Mouse (Mus musculus) forebrain, embryonic 15.5 days (tissue): ENCODE measurements around the gene Crhr1. TPM values are rescaled to one million over a fixed set of nuclear protein-coding genes. Genes with fewer than 3 reads are reported as not detected.
A peak's percentile ranks its signal among the peaks of the same experiment; 100 is the strongest.

Source experiments
- ATAC-seq: fragments of 200-750 bp; cut with Nextera tagmentation; replicated peaks from 2 replicates; pipeline ENCODE4 v1.8.0; 2017; ENCODE audit warnings: mild to moderate bottlenecking, moderate TSS enrichment, moderate library complexity
- H3K27ac ChIP-seq: fragments of 300-500 bp; sonication (generic); replicated peaks from 2 replicates; pipeline ENCODE4 v1.5.1; 2015; ENCODE audit warnings: mild to moderate bottlenecking, inconsistent platforms
- H3K27me3 ChIP-seq: fragments of 300-500 bp; sonication (generic); 2 replicates; pipeline ENCODE4 v1.6.1; 2015; ENCODE audit warnings: inconsistent platforms
- H3K36me3 ChIP-seq: fragments of 300-500 bp; sonication (generic); 2 replicates; pipeline ENCODE4 v1.6.1; 2015; ENCODE audit warnings: mild to moderate bottlenecking, inconsistent platforms
- H3K4me1 ChIP-seq: fragments of 300-500 bp; sonication (generic); 2 replicates; pipeline ENCODE4 v1.6.1; 2015; ENCODE audit warnings: inconsistent platforms
- H3K4me2 ChIP-seq: fragments of 300-500 bp; sonication (generic); replicated peaks from 2 replicates; pipeline ENCODE4 v1.6.1; 2015; ENCODE audit warnings: mild to moderate bottlenecking, inconsistent platforms
- H3K4me3 ChIP-seq: fragments of 300-500 bp; sonication (generic); 2 replicates; pipeline ENCODE4 v1.5.1; 2015; ENCODE audit warnings: mild to moderate bottlenecking, inconsistent platforms
- H3K9ac ChIP-seq: fragments of 300-500 bp; sonication (generic); replicated peaks from 2 replicates; pipeline ENCODE4 v1.6.1; 2015; ENCODE audit warnings: mild to moderate bottlenecking, inconsistent platforms
- H3K9me3 ChIP-seq: fragments of 300-500 bp; sonication (generic); 2 replicates; pipeline ENCODE4 v1.6.1; 2016; ENCODE audit warnings: inconsistent platforms
- WGBS: fragments of 180-500 bp; shearing (Covaris S2); methylation state at CpG from one replicate; pipeline ENCODE4 v1.1.7; 2015; ENCODE audit warnings: mixed read lengths; 5-methylcytosine and 5-hydroxymethylcytosine counted together
- polyA plus RNA-seq: library from polyadenylated mRNA; unstranded; fragments of >200 nt; fragmentation: Nextera tagmentation; extraction: Ambion mirVana; gene quantifications from 2 replicates; pipeline ENCODE4 v1.2.1, GENCODE M21; 2015

Crhr1 gene
- polyA plus RNA-seq, 1 experiment from 2014 or later, result 4.2 TPM

DNA sequence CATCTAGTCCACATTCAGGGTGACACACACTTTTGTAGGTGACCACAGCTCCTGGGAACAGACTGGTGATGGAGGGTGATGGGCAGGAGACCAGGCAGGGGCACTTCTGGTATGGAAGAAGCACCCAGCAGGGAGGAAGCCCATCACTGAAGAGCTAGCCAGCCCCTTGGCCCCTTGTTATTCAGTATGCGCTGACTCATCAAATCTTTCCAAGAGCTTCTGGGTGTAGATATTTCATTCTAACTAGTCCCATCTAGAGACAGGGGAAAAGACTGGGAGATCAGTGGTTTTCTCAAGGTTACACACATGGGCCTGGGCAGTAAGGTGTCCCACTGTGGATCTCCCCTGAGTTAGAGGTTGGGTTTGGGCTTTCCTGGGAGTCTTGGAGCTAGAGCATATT lies 12.3 kb downstream of the Crhr1 start:
- Histone ChIP-seq H3K9me3 (no peaks in the 10 kb centered on the region), H3K27me3 (no peaks in the 10 kb centered on the region), H3K4me1 (no peaks in the 10 kb centered on the region), H3K4me3 (no peak overlapping the region), H3K4me2 (no peak overlapping the region), H3K9ac (no peak overlapping the region), H3K36me3 (no peaks in the 10 kb centered on the region), H3K27ac (no peak overlapping the region)
- 88% methylated on average over 1 of the region's 1 CpGs for WGBS
- ATAC-seq, result no peak

DNA sequence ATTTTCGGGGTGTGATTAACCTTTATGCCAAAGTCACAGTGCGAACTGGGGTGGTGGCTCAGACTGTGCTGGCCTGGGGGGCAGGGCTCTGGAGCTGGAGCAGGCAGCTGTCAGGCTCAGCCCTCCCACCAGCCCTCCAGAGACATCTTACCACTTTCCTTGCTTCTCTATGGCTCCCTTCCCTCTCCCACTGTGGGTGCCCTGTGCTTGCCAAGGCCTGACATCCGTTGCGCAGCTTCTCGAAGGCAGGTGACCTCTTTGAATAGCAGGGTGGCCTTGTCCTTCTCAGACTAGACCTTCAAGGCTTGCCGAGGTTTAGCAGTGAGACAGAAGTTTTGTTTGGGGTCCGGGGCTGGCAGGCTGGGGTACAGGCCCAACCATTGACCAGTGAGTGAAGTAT lies 16.1 kb downstream of the Crhr1 start:
- Histone ChIP-seq H3K4me3 (no peak overlapping the region), H3K27ac (no peak overlapping the region), H3K9ac (no peak overlapping the region), H3K4me2 (no peak overlapping the region), H3K4me1 (no peaks in the 10 kb centered on the region), H3K36me3 (no peaks in the 10 kb centered on the region), H3K9me3 (no peaks in the 10 kb centered on the region), H3K27me3 (no peaks in the 10 kb centered on the region)
- WGBS, result 78% methylated on average over 7 of the region's 7 CpGs
- no peak for ATAC-seq

DNA sequence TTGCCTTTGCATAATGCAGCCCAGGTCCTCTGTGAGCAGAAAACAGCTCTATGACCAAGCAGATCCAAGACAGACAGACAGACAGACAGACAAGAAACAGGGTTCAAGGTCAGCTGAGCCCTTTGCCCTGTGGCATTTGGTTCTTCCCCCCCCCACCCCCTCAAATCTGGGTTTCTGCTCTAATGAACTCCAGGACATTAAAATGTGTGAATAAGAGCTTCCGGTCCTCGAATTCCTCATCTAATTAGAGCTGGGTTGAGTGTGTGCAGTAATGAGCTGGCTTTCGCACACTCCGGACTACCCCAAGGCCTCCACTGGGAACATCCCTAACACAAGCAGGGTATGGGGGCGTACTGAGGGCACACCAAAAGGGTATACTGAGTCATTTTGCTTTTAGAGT lies 18.3 kb downstream of the Crhr1 start:
- H3K27me3 ChIP-seq, result no peaks in the 10 kb centered on the region
- ATAC-seq, result no peak
- H3K27ac ChIP-seq, result no peak overlapping the region
- no peak overlapping the region for H3K4me2 ChIP-seq
- H3K9ac ChIP-seq, result no peak overlapping the region
- no peaks in the 10 kb centered on the region for H3K9me3 ChIP-seq
- H3K4me3 ChIP-seq, result no peak overlapping the region
- 10% methylated on average over 5 of the region's 5 CpGs for WGBS
- H3K36me3 ChIP-seq, result no peaks in the 10 kb centered on the region
- 0 out of 2 replicates have a peak, but pooled peaks cover 5% of the 10 kb centered on the region for H3K4me1 ChIP-seq

DNA sequence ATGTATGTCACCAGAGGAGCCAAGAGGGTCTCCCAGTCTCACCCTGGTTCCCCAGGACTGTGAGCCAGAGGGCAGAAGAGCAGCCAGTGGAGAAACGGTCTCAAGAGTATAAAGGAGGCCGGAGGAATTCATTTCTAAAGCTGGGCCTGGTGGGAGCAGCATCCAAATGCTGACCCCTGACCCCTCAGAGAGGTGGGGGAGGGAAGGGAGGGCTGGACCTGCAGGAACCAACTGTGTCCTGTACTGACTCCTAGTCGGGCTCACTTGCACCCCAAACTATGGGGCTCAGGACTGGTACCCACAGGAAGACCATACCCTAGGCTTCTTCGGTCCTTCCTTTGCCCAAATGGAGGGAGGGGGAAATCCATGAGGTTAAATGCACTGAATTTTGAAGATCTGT lies 21.7 kb downstream of the Crhr1 start:
- Histone ChIP-seq H3K4me2 (no peak overlapping the region), H3K4me1 (peaks cover 20% of the 10 kb centered on the region), H3K9me3 (no peaks in the 10 kb centered on the region), H3K27me3 (no peaks in the 10 kb centered on the region), H3K4me3 (no peak overlapping the region), H3K36me3 (no peaks in the 10 kb centered on the region), H3K9ac (no peak overlapping the region), H3K27ac (no peak overlapping the region)
- no peak for ATAC-seq
- WGBS, result 52% methylated on average over 4 of the region's 4 CpGs

DNA sequence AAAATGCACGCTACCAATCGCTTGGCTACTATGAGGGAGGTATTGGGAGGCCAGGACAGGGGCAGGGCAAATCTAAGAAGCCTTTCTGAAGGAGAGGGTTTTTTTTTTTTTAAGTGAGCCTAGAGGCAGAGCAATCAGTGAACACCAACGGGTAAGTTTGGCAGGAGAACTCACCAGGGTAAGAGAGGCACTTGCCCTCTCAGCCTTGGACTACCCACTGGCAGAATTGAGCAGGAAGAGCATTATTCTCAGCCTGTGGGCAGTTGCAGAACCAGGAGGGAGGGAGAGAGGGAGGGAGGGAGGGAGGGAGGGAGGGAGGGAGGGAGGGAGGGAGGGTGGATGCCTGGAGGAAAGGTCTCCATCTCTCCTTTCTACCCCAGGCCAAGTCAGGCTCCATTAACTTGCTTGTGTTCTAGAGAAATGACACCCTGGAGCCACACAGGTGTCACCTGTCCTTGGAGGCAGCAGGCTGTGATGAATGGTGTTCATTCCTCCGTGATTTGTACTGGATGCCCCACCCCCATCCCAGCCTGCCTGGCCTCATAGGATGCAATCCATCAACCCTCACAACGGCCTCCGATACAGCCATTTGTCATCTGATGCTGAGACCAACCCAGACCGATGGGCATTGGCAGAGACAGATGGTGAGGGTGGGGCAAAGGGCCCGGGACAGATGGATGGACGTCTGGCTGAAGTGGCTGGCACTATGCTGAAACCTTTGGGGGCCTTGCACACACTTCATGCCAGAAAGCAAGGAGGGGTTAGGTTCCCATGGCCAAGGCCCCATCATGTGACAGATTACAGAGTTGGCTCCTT lies 22.4 kb downstream of the Crhr1 start:
- 44% methylated on average over 9 of the region's 9 CpGs for WGBS

DNA sequence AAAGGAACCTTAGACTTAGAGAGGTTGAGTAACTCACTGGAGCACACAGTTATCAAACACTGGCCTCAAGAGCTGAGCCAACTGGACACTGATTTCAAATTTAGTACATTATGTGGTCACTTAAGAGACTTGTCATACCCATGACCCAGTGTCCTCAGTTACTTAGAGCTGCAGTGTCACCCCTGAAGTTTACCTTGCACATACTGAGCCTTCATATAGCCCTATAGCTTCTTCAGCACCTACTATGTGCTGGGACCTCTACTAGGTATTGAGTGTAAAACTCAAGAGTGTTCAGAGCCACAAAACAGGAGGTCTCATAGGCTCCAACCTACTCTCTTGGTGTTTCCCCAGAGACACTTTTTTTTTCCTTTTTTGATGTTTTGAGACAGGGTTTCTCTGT lies 23.2 kb downstream of the Crhr1 start:
- no peak overlapping the region for H3K4me3 ChIP-seq
- no peaks in the 10 kb centered on the region for H3K27me3 ChIP-seq
- H3K9ac ChIP-seq, result no peak overlapping the region
- no peaks in the 10 kb centered on the region for H3K9me3 ChIP-seq
- H3K4me1 ChIP-seq, result peaks cover 20% of the 10 kb centered on the region
- ATAC-seq, result no peak
- H3K4me2 ChIP-seq, result no peak overlapping the region
- H3K27ac ChIP-seq, result no peak overlapping the region
- H3K36me3 ChIP-seq, result no peaks in the 10 kb centered on the region

More for the DNA sequence above, 22.4 kb downstream of the Crhr1 start:
- peaks cover 20% of the 10 kb centered on the region for H3K4me1 ChIP-seq
- no peak overlapping the region for H3K4me2 ChIP-seq
- no peaks in the 10 kb centered on the region for H3K36me3 ChIP-seq
- H3K27me3 ChIP-seq, result no peaks in the 10 kb centered on the region
- no peak for ATAC-seq
- no peaks in the 10 kb centered on the region for H3K9me3 ChIP-seq
- no peak overlapping the region for H3K4me3 ChIP-seq
- H3K9ac ChIP-seq, result no peak overlapping the region
- no peak overlapping the region for H3K27ac ChIP-seq

DNA sequence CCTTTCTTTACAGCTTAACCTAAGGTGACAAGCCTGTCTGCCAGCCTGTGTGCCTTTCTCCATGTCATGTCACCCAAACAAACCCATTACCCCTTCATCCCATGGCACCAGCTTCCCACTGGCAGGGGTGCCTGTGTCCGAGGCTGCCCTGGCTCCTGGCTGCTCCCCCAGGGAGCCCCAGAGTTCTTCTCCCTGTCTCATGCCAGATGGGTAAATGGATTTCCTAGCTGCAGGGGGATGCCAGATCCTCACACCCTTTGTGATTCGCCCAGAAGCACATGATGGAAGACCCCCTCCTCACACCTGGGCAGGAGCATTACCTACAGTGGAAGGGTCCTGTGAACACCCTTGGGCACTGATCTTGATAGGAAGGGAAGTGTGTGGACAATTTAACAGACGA lies 23.7 kb downstream of the Crhr1 start:
- no peak overlapping the region for H3K4me3 ChIP-seq
- H3K27ac ChIP-seq, result no peak overlapping the region
- no peak for ATAC-seq
- H3K9me3 ChIP-seq, result no peaks in the 10 kb centered on the region
- WGBS, result 68% methylated on average over 3 of the region's 3 CpGs
- no peaks in the 10 kb centered on the region for H3K36me3 ChIP-seq
- no peak overlapping the region for H3K9ac ChIP-seq
- no peak overlapping the region for H3K4me2 ChIP-seq
- peaks cover 20% of the 10 kb centered on the region for H3K4me1 ChIP-seq
- no peaks in the 10 kb centered on the region; the same call in 1 of the 2 replicates for H3K27me3 ChIP-seq

DNA sequence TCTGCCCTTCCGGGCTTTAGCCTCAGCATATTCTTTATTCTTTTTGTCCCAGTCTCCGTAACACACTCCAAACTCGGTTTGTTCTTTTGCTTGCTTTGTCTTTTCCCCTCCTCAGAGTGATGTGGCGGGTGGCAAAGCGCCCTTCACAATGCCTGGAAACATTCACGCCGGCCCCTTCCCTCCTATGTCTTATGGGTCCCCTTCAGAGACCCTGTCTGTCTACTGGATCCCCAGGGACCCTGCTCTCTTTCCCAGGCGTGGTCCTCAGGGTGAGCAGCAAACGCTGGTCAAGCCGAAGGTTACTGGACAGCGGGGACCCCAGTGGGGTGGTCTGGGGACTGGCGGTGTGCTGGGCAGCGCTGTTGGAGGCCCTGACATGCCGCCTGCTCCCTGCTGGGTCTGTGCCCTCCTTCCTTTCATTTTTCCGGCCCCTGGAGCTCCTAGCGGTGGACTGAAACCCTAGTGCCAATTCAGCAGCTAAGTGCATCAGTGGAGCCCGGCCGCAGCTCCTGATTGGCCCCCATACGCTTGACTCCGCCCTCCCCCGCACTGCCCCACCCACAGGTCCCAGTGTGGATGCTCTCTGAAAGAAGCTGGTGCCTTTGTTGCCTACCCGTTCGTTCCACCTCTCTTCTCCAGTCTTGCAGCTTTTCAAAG lies 25.1 kb downstream of the Crhr1 start:
- H3K27ac ChIP-seq, result peak overlapping the region; percentile 88
- no peaks in the 10 kb centered on the region; the same call in 1 of the 2 replicates for H3K27me3 ChIP-seq
- H3K9me3 ChIP-seq, result no peaks in the 10 kb centered on the region
- peaks cover 20% of the 10 kb centered on the region for H3K4me1 ChIP-seq
- ATAC-seq, result peak; percentile 99
- under 1% methylated on average over 23 of the region's 23 CpGs for WGBS
- no peaks in the 10 kb centered on the region for H3K36me3 ChIP-seq
- peak overlapping the region; percentile 54 for H3K4me3 ChIP-seq
- H3K4me2 ChIP-seq, result peak overlapping the region; percentile 95
- H3K9ac ChIP-seq, result peak overlapping the region; percentile 79

DNA sequence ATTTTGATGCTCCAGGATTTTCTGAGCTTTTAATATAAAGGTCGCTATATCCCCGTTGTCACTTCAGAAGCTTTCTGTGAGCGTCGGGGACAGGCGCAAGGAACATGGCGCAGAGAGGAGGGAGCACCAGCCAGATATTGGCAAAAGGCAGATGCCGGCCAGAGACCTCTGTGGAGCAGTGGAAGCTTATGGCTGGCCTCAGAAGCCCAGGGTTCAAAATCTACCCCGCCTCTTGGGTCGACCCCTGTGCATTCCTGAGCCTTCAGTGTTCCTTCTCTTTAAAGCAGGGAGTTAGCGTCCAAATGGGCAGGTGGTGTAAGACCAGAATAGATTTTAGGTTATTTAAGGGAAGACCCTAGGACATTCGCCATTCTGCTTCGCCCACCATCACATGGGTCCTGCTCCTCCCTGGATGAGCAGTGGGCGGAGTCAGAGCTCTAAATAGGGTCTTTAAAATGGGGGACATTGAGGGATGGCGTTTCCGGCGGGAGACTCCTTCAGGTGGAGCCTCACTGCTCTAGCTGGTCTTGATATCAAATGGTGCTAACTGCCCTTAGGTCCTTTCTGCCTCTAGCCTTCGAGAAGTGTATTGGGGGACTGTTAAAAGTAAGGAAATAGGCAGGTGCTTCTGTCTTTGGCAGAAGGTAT lies 25.7 kb downstream of the Crhr1 start:
- Histone ChIP-seq H3K4me2 (peak overlapping the region; percentile 95), H3K9ac (peak overlapping the region; percentile 79), H3K4me1 (peaks cover 20% of the 10 kb centered on the region), H3K9me3 (no peaks in the 10 kb centered on the region), H3K4me3 (peak overlapping the region; percentile 54), H3K27ac (peak overlapping the region; percentile 88), H3K36me3 (no peaks in the 10 kb centered on the region), H3K27me3 (no peaks in the 10 kb centered on the region; the same call in 1 of the 2 replicates)
- peak; percentile 58 for ATAC-seq
- WGBS, result 5% methylated on average over 17 of the region's 17 CpGs

DNA sequence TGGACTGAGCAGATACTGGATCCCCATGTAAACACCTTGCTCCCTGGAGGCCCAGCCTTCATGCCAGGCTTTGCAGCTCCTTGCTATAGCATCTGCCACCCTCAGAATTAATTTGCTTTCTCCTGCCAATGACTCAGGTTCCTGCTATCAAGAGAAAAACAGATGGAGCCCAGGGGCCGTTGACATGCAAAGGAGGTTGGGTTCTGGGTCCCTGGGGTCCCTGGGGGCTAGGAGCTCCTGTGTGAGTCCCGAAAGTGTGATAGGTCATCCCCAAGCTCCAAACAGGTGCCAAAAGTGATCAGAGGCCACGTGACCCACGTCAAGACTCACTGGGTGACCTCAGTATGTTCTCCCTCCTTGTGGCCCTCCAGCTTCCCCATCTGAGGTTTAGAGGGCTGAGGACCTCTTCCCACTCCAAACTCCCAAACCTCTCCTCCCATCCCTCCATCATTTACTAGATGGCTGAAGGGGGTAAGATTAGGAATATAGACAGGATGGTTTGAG lies 27.2 kb downstream of the Crhr1 start:
- ATAC-seq, result no peak
- Histone ChIP-seq H3K27ac (no peak overlapping the region), H3K9me3 (no peaks in the 10 kb centered on the region), H3K4me2 (no peak overlapping the region), H3K9ac (no peak overlapping the region), H3K36me3 (no peaks in the 10 kb centered on the region), H3K4me3 (no peak overlapping the region), H3K27me3 (no peaks in the 10 kb centered on the region; the same call in 1 of the 2 replicates), H3K4me1 (peaks cover 20% of the 10 kb centered on the region)
- WGBS, result 88% methylated on average over 4 of the region's 4 CpGs

DNA sequence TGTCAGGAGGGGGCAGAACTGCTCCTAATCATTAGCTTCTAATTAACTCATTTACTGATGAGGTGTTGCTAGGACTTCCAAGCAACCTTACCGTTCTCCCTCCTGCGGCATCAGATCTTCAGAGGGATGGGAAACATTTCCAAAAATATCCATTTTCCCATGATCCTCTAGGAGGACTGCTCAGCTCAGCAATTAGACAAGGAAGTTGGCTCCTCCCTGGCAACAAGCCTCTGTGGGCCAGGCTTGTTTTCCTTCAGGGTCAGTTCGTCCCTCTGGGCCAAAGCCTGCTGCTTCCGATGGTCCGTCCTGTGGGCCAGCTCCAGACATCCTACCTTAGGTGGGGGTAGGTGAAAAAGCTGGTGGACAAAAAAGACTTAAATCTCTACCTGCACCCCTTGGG lies 28.5 kb downstream of the Crhr1 start:
- Histone ChIP-seq H3K4me1 (peaks cover 16% of the 10 kb centered on the region), H3K36me3 (no peaks in the 10 kb centered on the region), H3K9me3 (no peaks in the 10 kb centered on the region), H3K4me2 (no peak overlapping the region), H3K27me3 (no peaks in the 10 kb centered on the region; the same call in 1 of the 2 replicates), H3K9ac (no peak overlapping the region), H3K27ac (no peak overlapping the region), H3K4me3 (no peak overlapping the region)
- WGBS, result 80% methylated on average over 5 of the region's 5 CpGs
- no peak for ATAC-seq

DNA sequence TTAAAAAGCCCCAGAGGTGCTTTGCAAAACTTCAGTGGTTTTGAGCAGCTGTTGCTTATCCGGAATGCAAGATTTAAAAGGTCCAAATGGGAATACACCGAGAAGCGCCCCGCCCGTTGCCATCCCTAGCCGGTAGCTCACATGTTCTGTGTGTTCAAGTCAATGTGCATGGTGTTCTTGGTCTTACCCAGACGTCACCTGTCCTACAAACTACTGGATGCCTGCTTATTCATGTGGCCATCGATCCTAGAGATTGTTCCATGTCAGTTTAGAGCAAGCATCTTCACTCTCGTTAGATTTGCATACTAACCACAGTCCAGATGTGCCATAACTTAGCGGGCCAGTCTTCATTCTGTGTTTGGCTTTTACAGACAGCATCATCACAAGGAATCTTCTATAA lies 31.6 kb downstream of the Crhr1 start:
- no peak for ATAC-seq

More for the DNA sequence above, 31.6 kb downstream of the Crhr1 start:
- no peak overlapping the region for H3K4me2 ChIP-seq
- 92% methylated on average over 10 of the region's 10 CpGs for WGBS
- H3K4me3 ChIP-seq, result no peak overlapping the region
- no peak overlapping the region for H3K27ac ChIP-seq
- H3K36me3 ChIP-seq, result no peaks in the 10 kb centered on the region
- H3K4me1 ChIP-seq, result no peaks in the 10 kb centered on the region
- no peaks in the 10 kb centered on the region; the same call in 1 of the 2 replicates for H3K27me3 ChIP-seq
- H3K9me3 ChIP-seq, result no peaks in the 10 kb centered on the region
- H3K9ac ChIP-seq, result no peak overlapping the region
